In genomic region chr6:108700638-108701343, GRCm38 (mm10) we compare ENCODE assay signal across 8 mouse cellular contexts. TPM values are rescaled to one million over a fixed set of nuclear protein-coding genes. Genes with fewer than 3 reads are reported as not detected.
DNase-seq lines count a peak whose midpoint lies in the region; ATAC-seq and TF ChIP-seq lines count a peak whose summit lies in the region.

No protein-coding gene starts in this region.

- intact Hi-C loops in left cerebral cortex, postnatal 36 days (cut with DNase I), result no loop called here

- H3K27me3 ChIP-seq in heart, embryonic 12.5 days (replicated peaks), result 0 out of 2 replicates have a peak, but pooled peaks cover 5% of the 10 kb centered on the region
- no peaks in the 10 kb centered on the region for H3K27me3 ChIP-seq in MEL (ENCODE audit: control insufficient read depth in 1 of 2, insufficient read depth in 2 of 2, low read length in 2 of 2)
- H3K27me3 ChIP-seq in hindbrain, embryonic 11.5 days (ENCODE audit: control insufficient read depth, insufficient read depth, low read length), result no peaks in the 10 kb centered on the region
- no peaks in the 10 kb centered on the region for H3K27me3 ChIP-seq in liver, embryonic 15.5 days

- peak in 1 of 2 experiments; percentile 69; a peak in 3 of 4 replicates for TF ChIP-seq EP300 in MEL (IDR thresholded peaks at IDR 0.05; ENCODE audit: low read depth in 1 of 2, low read length in 2 of 2)

- 12% methylated on average over 17 of the region's 17 CpGs for WGBS in heart, embryonic 12.5 days
- 19% methylated on average over 17 of the region's 17 CpGs for WGBS in hindbrain, embryonic 11.5 days
- 19% methylated on average over 17 of the region's 17 CpGs for WGBS in liver, embryonic 15.5 days (ENCODE audit: insufficient replicate concordance)

- H3K79me2 ChIP-seq in MEL (ENCODE audit: control insufficient read depth, insufficient read depth, low read length, poor library complexity), result no peaks in the 10 kb centered on the region; the same call in 1 of the 2 replicates

- H3K4me2 ChIP-seq in heart, embryonic 12.5 days, result peak overlapping the region; percentile 63
- H3K4me2 ChIP-seq in hindbrain, embryonic 11.5 days (replicated peaks; ENCODE audit: low read depth, low read length), result peak overlapping the region; percentile 37
- peak overlapping the region; percentile 10; the same call in 1 of the 2 replicates for H3K4me2 ChIP-seq in liver, embryonic 15.5 days

- TF ChIP-seq POLR2A in MEL (IDR thresholded peaks at IDR 0.05; ENCODE audit: control insufficient read depth in 1 of 2, insufficient read depth in 1 of 2, low read depth in 1 of 2, low read length in 2 of 2, poor library complexity in 1 of 2), result no peak

- DNase-seq in heart, adult 18-20 months, result no peak
- peak; percentile 39 for DNase-seq in MEL (ENCODE audit: low read depth, low spot score)
- DNase-seq in hindbrain, embryonic 11.5 days (ENCODE audit: low spot score), result peak; percentile 39
- no peak for DNase-seq in ovary, postnatal 36 days (ENCODE audit: low spot score)
- no peak for DNase-seq in left cerebral cortex, postnatal 36 days (ENCODE audit: low spot score in 2 of 2)

- no peaks in the 10 kb centered on the region for H3K36me3 ChIP-seq in heart, embryonic 12.5 days
- peaks cover 0 to 46% of the 10 kb centered on the region in 2 experiments; a peak in 2 of 4 replicates for H3K36me3 ChIP-seq in MEL (ENCODE audit: control insufficient read depth in 1 of 2, insufficient read depth in 2 of 2, low read length in 2 of 2)
- no peaks in the 10 kb centered on the region for H3K36me3 ChIP-seq in hindbrain, embryonic 11.5 days (ENCODE audit: control insufficient read depth, insufficient read depth, low read length)
- no peaks in the 10 kb centered on the region for H3K36me3 ChIP-seq in liver, embryonic 15.5 days (replicated peaks)

- H3K27ac ChIP-seq in heart, embryonic 12.5 days (ENCODE audit: poor library complexity, severe bottlenecking), result no peak overlapping the region
- peak overlapping the region; percentile 62 for H3K27ac ChIP-seq in MEL (ENCODE audit: control insufficient read depth, low read depth, low read length)
- peak overlapping the region; percentile 36; the same call in 1 of the 2 replicates for H3K27ac ChIP-seq in hindbrain, embryonic 11.5 days (ENCODE audit: low read depth, low read length)
- H3K27ac ChIP-seq in liver, embryonic 15.5 days (replicated peaks), result no peak overlapping the region

- TF ChIP-seq RAD21 in MEL (IDR thresholded peaks at IDR 0.05; ENCODE audit: low read depth, low read length), result no peak

- TF ChIP-seq CTCF in MEL (IDR thresholded peaks at IDR 0.05 in 2 of 3, conservative IDR thresholded peaks at IDR 0.05 in 1 of 3; ENCODE audit: control insufficient read depth in 1 of 3, insufficient read depth in 1 of 3, low read depth in 2 of 3, low read length in 3 of 3, poor library complexity in 1 of 3, severe bottlenecking in 1 of 3), result no peak

- H3K9me3 ChIP-seq in heart, embryonic 12.5 days (replicated peaks), result no peaks in the 10 kb centered on the region
- no peaks in the 10 kb centered on the region for H3K9me3 ChIP-seq in MEL (replicated peaks; ENCODE audit: insufficient read depth, low read length)
- no peaks in the 10 kb centered on the region for H3K9me3 ChIP-seq in hindbrain, embryonic 11.5 days (ENCODE audit: control insufficient read depth, low read length)
- no peaks in the 10 kb centered on the region for H3K9me3 ChIP-seq in liver, embryonic 15.5 days (replicated peaks)

- peak overlapping the region; percentile 38; the same call in 1 of the 2 replicates for H3K9ac ChIP-seq in heart, embryonic 12.5 days
- H3K9ac ChIP-seq in MEL (ENCODE audit: control insufficient read depth, low read depth, low read length, poor library complexity, severe bottlenecking), result peak overlapping the region; percentile 49
- peak overlapping the region; percentile 37; the same call in 1 of the 2 replicates for H3K9ac ChIP-seq in hindbrain, embryonic 11.5 days (ENCODE audit: low read depth, low read length)
- H3K9ac ChIP-seq in liver, embryonic 15.5 days, result no peak overlapping the region

- no peak for ATAC-seq in heart, embryonic 12.5 days (ENCODE audit: insufficient number of reproducible peaks, low FRiP score)
- ATAC-seq in hindbrain, embryonic 11.5 days (ENCODE audit: low FRiP score), result peak; percentile 55
- no peak for ATAC-seq in liver, embryonic 15.5 days (ENCODE audit: insufficient read depth)
- ATAC-seq in granulocyte monocyte progenitor cell, adult 5-6 weeks (replicated peaks; ENCODE audit: poor library complexity, severe bottlenecking), result no peak

- 0 out of 2 replicates have a peak overlapping the region, but pooled peaks have one; percentile 8 for H3K4me3 ChIP-seq in heart, embryonic 12.5 days
- H3K4me3 ChIP-seq in MEL (ENCODE audit: control insufficient read depth in 1 of 2, insufficient read depth in 1 of 2, low read depth in 2 of 2, low read length in 2 of 2), result peak overlapping the region in 1 of 2 experiments; percentile 4; a peak in 1 of 4 replicates
- H3K4me3 ChIP-seq in hindbrain, embryonic 11.5 days (ENCODE audit: low read depth, low read length), result no peak overlapping the region
- no peak overlapping the region for H3K4me3 ChIP-seq in liver, embryonic 15.5 days (replicated peaks)

- peaks cover 15% of the 10 kb centered on the region for H3K4me1 ChIP-seq in heart, embryonic 12.5 days (replicated peaks)
- peaks cover 26 to 67% of the 10 kb centered on the region in 2 experiments for H3K4me1 ChIP-seq in MEL (ENCODE audit: control insufficient read depth in 1 of 2, insufficient read depth in 2 of 2, low read length in 2 of 2)
- peaks cover 9% of the 10 kb centered on the region for H3K4me1 ChIP-seq in hindbrain, embryonic 11.5 days (replicated peaks; ENCODE audit: control insufficient read depth, insufficient read depth, low read length)
- peaks cover 9% of the 10 kb centered on the region for H3K4me1 ChIP-seq in liver, embryonic 15.5 days (replicated peaks)

TF ChIP-seq in MEL, 35 proteins besides CTCF, POLR2A, EP300 and RAD21:
- TF ChIP-seq MAFK (IDR thresholded peaks at IDR 0.05; ENCODE audit: borderline replicate concordance, low read depth, low read length) (no peak), TBP (IDR thresholded peaks at IDR 0.05; ENCODE audit: low read depth, low read length) (no peak), SMC3 (IDR thresholded peaks at IDR 0.05; ENCODE audit: low read depth, low read length) (no peak), JUND (IDR thresholded peaks at IDR 0.05; ENCODE audit: low read depth, low read length) (no peak), TAL1 (IDR thresholded peaks at IDR 0.05; ENCODE audit: low read length) (peak; percentile 20; the same call in 1 of the 2 replicates), GATA1 (IDR thresholded peaks at IDR 0.05; ENCODE audit: low read depth, low read length) (no peak), SIN3A (IDR thresholded peaks at IDR 0.05; ENCODE audit: low read length) (no peak), BHLHE40 (IDR thresholded peaks at IDR 0.05; ENCODE audit: borderline replicate concordance, low read depth, low read length) (no peak), MEF2A (IDR thresholded peaks at IDR 0.05; ENCODE audit: extremely low read depth, insufficient replicate concordance, low read depth, low read length, poor library complexity, severe bottlenecking) (no peak), ELF1 (IDR thresholded peaks at IDR 0.05; ENCODE audit: low read depth, low read length) (no peak), ZMIZ1 (IDR thresholded peaks at IDR 0.05; ENCODE audit: low read depth, low read length) (no peak), POLR2AphosphoS2 (IDR thresholded peaks at IDR 0.05; ENCODE audit: low read length) (no peak), NELFE (IDR thresholded peaks at IDR 0.05; ENCODE audit: low read depth, low read length) (no peak), CHD2 (IDR thresholded peaks at IDR 0.05; ENCODE audit: low read length) (no peak), TCF12 (IDR thresholded peaks at IDR 0.05; ENCODE audit: low read depth, low read length) (peak; percentile 61; the same call in 1 of the 2 replicates)

RNA-seq across cellular contexts. Expression of gene Bhlhe40, which starts 40.4 kb away (rescaled TPM):
- 22.4 and 23.8 TPM in 2 replicates for polyA plus RNA-seq in heart, embryonic 12.5 days (2016; fragmentation: Nextera tagmentation; extraction: Ambion mirVana)
- 10 to 100 TPM; 25.9 to 33.9 TPM for total RNA-seq in heart, adult 18-20 months (2021)
- 15.8 and 15.9 TPM in 2 replicates for total RNA-seq in MEL (2012; rRNA removed)
- 10 to 100 TPM in 1 of 2 experiments, not detected in 1; 21.6 TPM for polyA plus RNA-seq in MEL (2012; ENCODE audit: insufficient read depth in 1 of 2, insufficient read length in 2 of 2, low read depth in 1 of 2, low replicate concordance in 2 of 2, missing spikeins in 1 of 2)
- polyA plus RNA-seq in hindbrain, embryonic 11.5 days (2014; fragmentation: Nextera tagmentation; extraction: Ambion mirVana), result 2.1 and 3.0 TPM in 2 replicates
- polyA plus RNA-seq in liver, embryonic 15.5 days (2015; fragmentation: Nextera tagmentation; extraction: Ambion mirVana), result 13.2 and 14.0 TPM in 2 replicates
- 1.7 and 2.1 TPM in 2 replicates for total RNA-seq in granulocyte monocyte progenitor cell, adult 5-6 weeks (2014; fragmentation: Nextera tagmentation)
- total RNA-seq in granulocyte monocyte progenitor cell, adult 5-6 weeks (2017), result 3.5 and 5.9 TPM in 2 replicates
- 100 to 1,000 TPM in 1 of 2 experiments, 10 to 100 TPM in 1; 94.0 to 104 TPM for total RNA-seq in left cerebral cortex, postnatal 36 days (2021)

Comparison
In these comparisons a context has a peak if more than half of its experiments do, and no peak if none do; other contexts are left out.
1. H3K27ac ChIP-seq: peak in MEL (single experiment) and hindbrain, embryonic 11.5 days (single experiment); none in heart, embryonic 12.5 days (single experiment) and liver, embryonic 15.5 days (single experiment).
2. H3K4me2 ChIP-seq: peak in every context shown above with its lines; median percentile 63 in heart, embryonic 12.5 days; 37 in hindbrain, embryonic 11.5 days; 10 in liver, embryonic 15.5 days.
3. DNase-seq: peak in MEL (single experiment) and hindbrain, embryonic 11.5 days (single experiment); none in heart, adult 18-20 months (0 of 2), ovary, postnatal 36 days (single experiment) and left cerebral cortex, postnatal 36 days (0 of 2).